Mouse (Mus musculus) adrenal gland, adult 8-10 months (tissue): ENCODE measurements around the gene Rtl1. TPM values are rescaled to one million over a fixed set of nuclear protein-coding genes. Genes with fewer than 3 reads are reported as not detected.

Experiments
- DNase-seq: peaks from one replicate; pipeline ENCODE4 v3.0.0; 2022
- total RNA-seq, 4 experiments: library from RNA; stranded (reverse); gene quantifications; 2 replicates each; pipeline ENCODE4 v1.2.4; 2022

Rtl1 gene
- total RNA-seq, 4 experiments from 2014 or later: 3.1 to 5.6 (median 4.7) TPM

GRCm38 (mm10) chr12:109572259-109572658 lies 27.9 kb downstream of the Rtl1 start:
- no peak for DNase-seq

DNA sequence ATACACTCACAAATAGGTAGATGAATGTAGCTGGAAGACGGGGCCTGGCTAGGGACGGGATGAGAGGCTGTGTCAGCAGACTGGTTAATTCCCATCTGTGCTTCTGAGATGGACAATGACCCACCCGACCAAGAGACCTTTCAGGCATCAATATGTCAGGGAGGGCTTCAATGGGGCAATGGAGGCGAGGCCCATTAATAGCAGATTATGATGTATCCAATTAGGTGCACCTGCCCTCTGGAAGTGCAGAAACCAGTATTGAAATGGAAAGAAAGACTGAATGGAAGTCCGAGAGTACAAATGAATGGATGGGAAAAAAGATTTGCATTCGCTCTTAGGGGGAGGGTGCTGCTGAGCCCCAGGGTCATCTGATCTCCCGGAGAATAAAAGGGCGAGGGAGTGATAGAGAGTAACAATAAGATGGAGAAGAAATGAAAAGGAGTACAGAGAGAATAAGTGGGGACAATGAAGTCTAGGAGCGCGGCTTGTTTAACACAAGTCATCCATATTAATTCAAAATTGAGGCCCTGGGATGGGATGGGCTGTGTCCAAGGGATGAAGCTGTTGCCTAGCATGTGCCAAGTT lies 39.9 kb downstream of the Rtl1 start:
- no peak for DNase-seq

DNA sequence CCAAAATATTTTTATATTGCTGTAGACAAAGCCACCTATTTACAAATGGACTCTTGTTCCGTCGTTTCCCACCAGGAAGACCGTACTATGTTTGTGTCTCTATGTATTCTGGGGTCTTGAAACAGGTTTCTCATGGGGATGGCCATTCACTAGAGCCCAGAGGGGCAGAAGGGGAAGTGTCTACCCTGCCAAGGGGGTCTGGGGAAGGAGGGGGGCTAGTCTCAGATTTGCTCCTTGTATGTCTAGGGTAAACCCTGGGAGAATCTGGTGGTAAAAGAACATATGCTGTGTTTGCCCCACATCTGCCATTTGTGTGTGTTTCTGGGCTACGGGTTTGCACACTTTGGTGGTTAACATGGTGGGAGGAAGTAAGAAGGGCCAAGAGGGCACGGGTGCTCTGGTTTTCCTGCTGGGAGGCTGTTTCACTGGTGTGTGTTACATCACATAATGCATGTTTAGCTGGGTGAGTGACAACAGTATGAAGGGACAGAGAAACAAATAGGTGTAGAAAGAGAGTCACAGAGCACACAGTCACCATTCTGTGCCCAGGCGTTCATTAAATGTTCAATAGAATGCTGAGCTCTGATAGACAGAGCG lies 41.1 kb downstream of the Rtl1 start:
- no peak for DNase-seq

DNA sequence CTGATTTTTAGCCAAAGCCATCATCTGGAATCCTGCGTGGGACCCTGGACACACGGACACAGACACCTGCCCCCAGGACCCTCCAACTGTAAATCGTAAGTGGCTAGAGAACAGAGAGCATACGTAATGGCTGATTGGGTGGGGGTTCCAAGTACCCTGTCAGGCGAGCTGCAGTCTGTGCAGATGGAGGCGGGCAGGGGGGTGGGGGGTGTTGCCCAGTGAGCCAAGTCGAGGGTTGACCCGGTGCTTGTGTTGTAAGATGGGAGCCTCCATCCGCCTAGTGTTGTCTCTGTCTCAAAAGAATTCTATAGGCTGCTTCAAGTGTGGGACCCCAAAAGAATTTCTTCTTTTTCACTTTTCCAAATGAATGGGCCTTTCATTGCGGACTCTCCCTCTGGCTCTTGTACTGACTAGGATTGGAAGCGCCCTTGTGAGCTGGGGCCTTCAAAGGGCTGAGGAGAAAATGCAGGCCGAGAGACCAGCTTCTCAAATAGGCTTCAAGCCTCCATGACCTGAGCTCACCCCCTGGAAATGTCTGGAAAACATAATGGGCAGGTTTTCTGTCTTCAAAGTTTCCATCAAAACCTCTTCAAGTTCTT lies 41.8 kb downstream of the Rtl1 start:
- no peak for DNase-seq

GRCm38 (mm10) chr12:109555837-109556409 lies 44.2 kb downstream of the Rtl1 start:
- no peak for DNase-seq

GRCm38 (mm10) chr12:109553568-109553967 lies 46.6 kb downstream of the Rtl1 start:
- DNase-seq: no peak

DNA sequence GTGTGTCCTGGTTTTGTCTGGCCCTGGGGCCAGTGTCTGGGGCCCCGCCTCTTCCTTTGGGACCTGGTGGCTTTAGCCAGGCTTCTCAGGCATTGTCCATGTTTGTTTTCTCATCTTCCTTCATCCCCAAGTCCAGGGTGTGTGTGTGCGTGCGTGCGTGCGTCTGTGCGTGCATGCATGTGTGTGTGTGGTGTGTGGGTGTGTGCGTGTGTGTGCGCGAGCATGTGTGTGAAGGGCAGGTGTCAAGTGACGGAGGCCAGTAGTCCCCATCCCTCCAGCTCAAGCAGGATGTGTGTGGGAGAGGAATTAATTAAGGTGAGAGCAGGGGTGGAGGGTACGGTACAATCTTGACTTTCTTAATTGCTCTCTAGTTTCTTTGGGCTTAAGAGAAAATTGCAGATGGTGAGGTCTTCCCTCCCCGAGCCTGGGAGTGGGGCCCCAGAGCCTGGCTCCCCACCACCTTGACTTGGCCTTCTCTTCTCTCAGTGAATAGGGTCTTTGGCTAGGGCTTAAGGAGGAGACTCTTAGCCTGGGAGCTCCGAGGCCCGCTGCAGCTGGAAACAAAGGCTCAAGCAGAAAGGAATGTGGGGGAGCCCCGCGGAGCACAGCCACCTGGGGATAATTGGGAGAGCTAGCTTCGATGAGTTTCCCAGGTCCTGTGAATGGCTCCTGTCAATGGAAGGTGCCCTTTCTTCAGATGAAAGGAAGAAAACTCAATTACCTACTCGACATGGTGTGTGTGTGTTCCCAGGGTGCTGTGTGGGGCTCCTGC lies 47.2 kb downstream of the Rtl1 start:
- no peak for DNase-seq

GRCm38 (mm10) chr12:109551771-109552170 lies 48.4 kb downstream of the Rtl1 start:
- DNase-seq: no peak

DNA sequence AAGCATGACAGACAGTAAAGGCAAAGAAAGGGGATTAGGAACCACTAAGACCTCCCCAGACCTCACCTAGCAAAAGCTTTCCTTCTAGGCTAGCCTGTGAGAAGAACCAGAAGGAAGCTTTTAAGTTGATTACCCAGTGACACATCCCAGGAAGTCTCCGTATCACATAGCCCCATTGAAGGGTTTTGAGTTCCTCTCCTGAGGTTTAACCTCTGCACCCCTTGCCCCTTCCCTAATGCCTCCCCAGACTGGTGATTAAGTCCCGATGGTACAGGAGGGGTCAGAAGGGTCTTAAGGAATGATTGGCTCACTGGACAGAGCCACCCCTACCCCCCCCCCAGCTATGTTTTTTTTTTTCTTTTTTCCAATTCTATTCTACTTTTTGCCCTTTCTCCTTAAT lies 53.0 kb downstream of the Rtl1 start:
- no peak for DNase-seq

- no peak for DNase-seq
Observed at GRCm38 (mm10) chr12:109545875-109546732, 54.0 kb downstream of the Rtl1 start.

DNA sequence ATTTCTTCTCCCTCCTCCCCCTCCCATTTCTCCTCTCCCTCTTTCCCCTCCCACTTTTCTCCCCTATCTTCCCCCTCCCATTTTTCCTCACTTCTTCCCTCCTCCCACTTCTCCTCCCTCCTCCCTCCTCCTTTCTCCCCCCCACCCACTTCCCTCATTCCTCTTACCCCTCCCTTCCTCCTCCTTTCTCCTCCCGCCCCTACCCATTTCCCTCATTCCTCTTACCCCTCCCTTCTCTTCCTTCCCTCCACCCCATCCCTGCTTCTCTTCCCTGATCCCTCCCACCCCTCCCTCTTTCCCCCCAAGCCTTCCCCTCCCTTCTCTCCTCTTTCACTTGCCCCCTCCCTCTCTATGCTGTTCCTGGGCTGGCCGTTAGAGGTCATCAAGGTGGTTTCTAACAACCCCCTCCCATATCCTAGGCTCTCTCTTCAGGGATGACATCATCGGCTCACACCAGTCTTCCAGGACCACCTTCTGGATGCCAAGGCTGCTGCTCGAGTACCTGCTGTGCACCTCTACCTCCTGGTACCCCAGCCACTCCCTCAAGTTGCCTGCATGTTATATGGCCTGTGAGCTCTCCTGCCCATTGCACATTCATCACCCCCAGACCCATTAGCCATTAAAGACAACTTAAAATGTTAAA lies 56.7 kb downstream of the Rtl1 start:
- no peak for DNase-seq

DNA sequence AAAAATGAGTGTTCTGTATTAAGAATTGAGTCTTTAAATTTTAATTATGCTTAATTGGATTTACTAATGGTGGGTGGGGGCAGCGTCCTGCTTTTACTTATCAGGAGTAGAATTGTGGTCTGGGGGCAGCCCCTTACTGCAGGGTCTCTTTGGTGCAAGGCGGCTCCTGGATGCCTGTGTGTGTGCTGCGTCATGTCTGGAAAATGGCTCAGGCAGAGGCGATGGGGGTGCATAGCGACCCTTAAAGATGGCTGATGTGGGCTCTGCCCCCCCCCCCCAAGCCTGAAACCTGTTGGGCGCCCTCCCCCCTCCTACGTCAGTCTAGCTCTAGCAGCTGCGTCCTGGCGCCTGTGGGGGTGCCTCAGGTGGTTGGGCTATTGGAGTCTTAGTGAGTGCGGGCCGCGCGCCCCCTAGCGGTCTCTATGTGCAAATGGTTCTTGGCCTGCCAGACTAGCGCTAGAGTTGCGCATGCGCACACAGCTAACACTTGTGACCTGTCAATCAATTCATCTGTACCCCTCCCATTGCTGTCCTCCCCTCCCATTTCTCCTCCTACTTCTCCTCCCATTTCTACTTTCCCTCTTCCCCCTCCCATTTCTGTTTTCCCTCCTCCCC lies 57.4 kb downstream of the Rtl1 start:
- peak; percentile 81 for DNase-seq

- DNase-seq: no peak
Observed at GRCm38 (mm10) chr12:109542011-109542410, 58.1 kb downstream of the Rtl1 start.

GRCm38 (mm10) chr12:109541540-109541899 lies 58.6 kb downstream of the Rtl1 start:
- DNase-seq: no peak

- peak; percentile 59 for DNase-seq
Observed at GRCm38 (mm10) chr12:109540739-109541539, 59.2 kb downstream of the Rtl1 start.

- DNase-seq: no peak
Observed at GRCm38 (mm10) chr12:109539950-109540349, 60.2 kb downstream of the Rtl1 start.
